Mouse (Mus musculus) stomach, postnatal 0 days (tissue): ENCODE measurements around the gene Zfp334. TPM values are rescaled to one million over a fixed set of nuclear protein-coding genes. Genes with fewer than 3 reads are reported as not detected.
A peak's percentile ranks its signal among the peaks of the same experiment; 100 is the strongest.

Experiments
- ATAC-seq: fragments of 200-750 bp; cut with Nextera tagmentation; 2 replicates; pipeline ENCODE4 v1.8.0; 2017; ENCODE audit not compliant: low FRiP score, low TSS enrichment
- DNase-seq: peaks from one replicate; pipeline ENCODE4 v3.0.0-alpha.2; 2016; ENCODE audit warnings: low spot score
- H3K27ac ChIP-seq: fragments of 300-500 bp; sonication (generic); replicated peaks from 2 replicates; pipeline ENCODE4 v1.5.1; 2014; ENCODE audit warnings: mild to moderate bottlenecking, control low read depth
- H3K27me3 ChIP-seq: fragments of 300-500 bp; sonication (generic); 2 replicates; pipeline ENCODE4 v1.6.1; 2014; ENCODE audit warnings: low read length; ENCODE audit not compliant: control insufficient read depth, insufficient read depth
- H3K36me3 ChIP-seq: fragments of 300-500 bp; sonication (generic); 2 replicates; pipeline ENCODE4 v1.6.1; 2014; ENCODE audit warnings: low read length, mixed read lengths; ENCODE audit not compliant: control insufficient read depth, insufficient read depth
- H3K4me1 ChIP-seq: fragments of 300-500 bp; sonication (generic); replicated peaks from 2 replicates; pipeline ENCODE4 v1.6.1; 2014; ENCODE audit warnings: antibody characterized with exemption; ENCODE audit not compliant: control insufficient read depth, insufficient read depth
- H3K4me2 ChIP-seq: fragments of 300-500 bp; sonication (generic); replicated peaks from 2 replicates; pipeline ENCODE4 v1.6.1; 2014; ENCODE audit warnings: low read depth, mild to moderate bottlenecking, control low read depth, moderate library complexity
- H3K4me3 ChIP-seq: fragments of 300-500 bp; sonication (generic); 2 replicates; pipeline ENCODE4 v1.5.1; 2014; ENCODE audit warnings: low read depth, low read length, control low read depth
- H3K9ac ChIP-seq: fragments of 300-500 bp; sonication (generic); 2 replicates; pipeline ENCODE4 v1.6.1; 2014; ENCODE audit warnings: mild to moderate bottlenecking, low read length, control low read depth, mixed read lengths
- H3K9me3 ChIP-seq: fragments of 300-500 bp; sonication (generic); 2 replicates; pipeline ENCODE4 v1.6.1; 2016; ENCODE audit warnings: low read length; ENCODE audit not compliant: control insufficient read depth
- CTCF ChIP-seq: IDR thresholded peaks from 2 replicates; pipeline ENCODE4 v1.5.1; 2016; ENCODE audit warnings: antibody characterized with exemption, low read depth, mild to moderate bottlenecking, moderate library complexity
- EP300 ChIP-seq: optimal IDR thresholded peaks from 2 replicates; pipeline ENCODE3; 2016; ENCODE audit warnings: antibody characterized with exemption
- WGBS: fragments of 180-500 bp; shearing (Covaris S2); extraction: QIAGEN DNeasy Blood & Tissue Kit; methylation state at CpG from one replicate; pipeline ENCODE4 v1.1.7; 2014; 5-methylcytosine and 5-hydroxymethylcytosine counted together
- polyA plus RNA-seq: library from polyadenylated mRNA; unstranded; fragments of >200 nt; fragmentation: Nextera tagmentation; extraction: Ambion mirVana; gene quantifications from 2 replicates; pipeline ENCODE4 v1.2.1, GENCODE M21; 2015

Gene Zfp334
- polyA plus RNA-seq, 1 experiment from 2014 or later = 1.2 TPM

- Histone ChIP-seq H3K36me3 (no peaks in the 10 kb centered on the region), H3K9me3 (no peaks in the 10 kb centered on the region), H3K27ac (no peak overlapping the region), H3K27me3 (no peaks in the 10 kb centered on the region), H3K9ac (no peak overlapping the region), H3K4me2 (no peak overlapping the region), H3K4me3 (no peak overlapping the region), H3K4me1 (no peaks in the 10 kb centered on the region)
- no peak for TF ChIP-seq EP300
- no peak for TF ChIP-seq CTCF
- DNase-seq (no peak), ATAC-seq (no peak)
- 60% methylated on average over 6 of the region's 6 CpGs for WGBS
Observed at GRCm38 (mm10) chr2:165415795-165416194, 27.7 kb upstream of the Zfp334 start.

- ATAC-seq (no peak), DNase-seq (no peak)
- Histone ChIP-seq H3K4me2 (no peak overlapping the region), H3K27ac (no peak overlapping the region), H3K27me3 (no peaks in the 10 kb centered on the region), H3K9me3 (no peaks in the 10 kb centered on the region), H3K9ac (no peak overlapping the region), H3K4me3 (no peak overlapping the region), H3K36me3 (no peaks in the 10 kb centered on the region), H3K4me1 (no peaks in the 10 kb centered on the region)
- TF ChIP-seq EP300 = no peak
- WGBS = 47% methylated on average over 11 of the region's 11 CpGs
Observed at GRCm38 (mm10) chr2:165415141-165415721, 27.2 kb upstream of the Zfp334 start.

DNA sequence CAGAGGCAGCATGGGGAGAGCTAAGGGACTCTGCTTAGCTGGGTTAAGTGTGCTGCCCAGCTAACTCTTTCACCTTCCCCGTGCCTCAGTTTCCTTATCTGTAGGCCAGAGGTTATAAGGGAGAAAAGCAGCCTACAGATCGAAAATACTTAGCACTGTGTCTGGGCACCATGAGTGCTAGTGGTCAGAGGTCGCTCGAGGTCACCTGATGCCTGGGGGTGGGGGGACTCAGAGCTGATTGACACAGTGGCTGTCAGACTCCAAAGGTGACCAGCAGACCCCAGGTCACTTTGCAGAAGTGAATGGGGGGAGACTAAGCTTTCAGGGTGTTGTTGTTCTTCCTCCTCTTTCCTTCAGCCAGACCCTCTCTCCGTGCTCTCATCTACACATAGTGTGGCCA lies 26.3 kb upstream of the Zfp334 start:
- ATAC-seq (no peak), DNase-seq (no peak)
- H3K4me3 ChIP-seq = no peak overlapping the region
- 68% methylated on average over 5 of the region's 5 CpGs for WGBS
- H3K4me1 ChIP-seq = no peaks in the 10 kb centered on the region
- no peak overlapping the region for H3K9ac ChIP-seq
- no peaks in the 10 kb centered on the region for H3K27me3 ChIP-seq
- H3K4me2 ChIP-seq = no peak overlapping the region
- no peaks in the 10 kb centered on the region for H3K9me3 ChIP-seq
- no peaks in the 10 kb centered on the region for H3K36me3 ChIP-seq
- TF ChIP-seq EP300 (no peak), CTCF (no peak)
- no peak overlapping the region for H3K27ac ChIP-seq

DNA sequence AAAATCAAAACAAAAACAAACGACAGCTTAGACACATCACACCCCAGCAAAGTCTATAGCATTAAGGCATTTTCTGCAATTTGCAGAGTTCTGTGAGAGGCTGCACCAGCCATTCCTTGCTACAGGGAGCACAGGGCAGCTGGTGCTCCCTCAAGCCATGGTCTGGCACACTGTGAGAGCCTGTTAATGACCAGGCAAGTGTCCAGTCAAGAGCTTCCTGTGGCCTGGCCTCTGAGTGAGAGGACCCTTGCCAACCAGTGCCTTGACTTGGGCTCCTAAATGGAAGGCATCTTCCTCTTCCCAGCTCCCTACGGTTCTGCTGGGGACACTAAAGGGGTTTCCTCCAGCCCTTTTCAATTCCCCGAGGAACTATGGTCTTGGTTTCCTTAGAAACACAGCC lies 25.8 kb upstream of the Zfp334 start:
- Histone ChIP-seq H3K4me1 (no peaks in the 10 kb centered on the region), H3K9me3 (no peaks in the 10 kb centered on the region), H3K27me3 (no peaks in the 10 kb centered on the region), H3K9ac (no peak overlapping the region), H3K4me2 (no peak overlapping the region), H3K4me3 (no peak overlapping the region), H3K27ac (no peak overlapping the region), H3K36me3 (no peaks in the 10 kb centered on the region)
- TF ChIP-seq CTCF (no peak), EP300 (no peak)
- ATAC-seq (no peak), DNase-seq (no peak)
- WGBS = 64% methylated on average over 3 of the region's 3 CpGs

- Histone ChIP-seq H3K9me3 (no peaks in the 10 kb centered on the region), H3K9ac (no peak overlapping the region), H3K4me3 (no peak overlapping the region), H3K27ac (no peak overlapping the region), H3K36me3 (no peaks in the 10 kb centered on the region), H3K27me3 (no peaks in the 10 kb centered on the region), H3K4me1 (no peaks in the 10 kb centered on the region), H3K4me2 (no peak overlapping the region)
- ATAC-seq = no peak
- TF ChIP-seq CTCF (peak; percentile 77), EP300 (no peak)
- 35% methylated on average over 10 of the region's 10 CpGs for WGBS
- peak; percentile 81 for DNase-seq
Observed at GRCm38 (mm10) chr2:165407700-165408301, 19.7 kb upstream of the Zfp334 start.

GRCm38 (mm10) chr2:165405351-165405750 lies 17.3 kb upstream of the Zfp334 start:
- DNase-seq (peak; percentile 47), ATAC-seq (peak; percentile 63)
- no peaks in the 10 kb centered on the region for H3K36me3 ChIP-seq
- no peak overlapping the region for H3K27ac ChIP-seq
- whole genome bisulfite sequencing = 31% methylated on average over 6 of the region's 6 CpGs
- no peaks in the 10 kb centered on the region for H3K9me3 ChIP-seq
- H3K9ac ChIP-seq = no peak overlapping the region
- no peaks in the 10 kb centered on the region for H3K27me3 ChIP-seq
- no peak overlapping the region for H3K4me2 ChIP-seq
- no peak overlapping the region for H3K4me3 ChIP-seq
- H3K4me1 ChIP-seq = no peaks in the 10 kb centered on the region
- no peak for TF ChIP-seq EP300
- no peak for TF ChIP-seq CTCF
